Mouse (Mus musculus) left cerebral cortex, adult 9 months (tissue): ENCODE measurements around the gene Ehmt2.
"Not testable (repeated sequence)": the region's sequence is repeated elsewhere in the genome, so short reads cannot be mapped to it uniquely, and the experiment has no call there.

Experiments
- DNase-seq, 2 experiments: peaks; one replicate each; pipeline ENCODE4 v3.0.0; 2022; ENCODE audit warnings: low spot score in 2 of 2

Ehmt2 gene

DNA sequence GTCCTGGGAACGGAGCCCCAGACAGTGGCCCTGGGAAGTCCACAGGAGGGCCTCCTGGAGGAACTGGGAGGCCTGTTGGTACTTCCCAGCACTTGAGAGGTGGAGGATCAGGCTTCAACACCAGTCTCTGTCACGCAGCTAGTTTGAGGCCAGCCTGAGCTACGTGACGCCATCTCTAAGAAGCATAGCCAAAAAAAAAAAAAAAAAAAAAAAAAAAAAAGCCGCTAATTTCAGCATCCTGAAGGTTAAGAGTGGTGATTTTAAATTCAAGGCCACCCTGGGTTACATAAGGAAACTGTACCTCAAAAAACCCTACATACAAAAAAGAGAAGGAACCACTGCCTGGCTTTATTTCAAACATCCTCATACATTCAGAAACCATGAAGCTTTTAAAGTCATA, 26.0 kb downstream of the Ehmt2 start:
- no peak for DNase-seq

DNA sequence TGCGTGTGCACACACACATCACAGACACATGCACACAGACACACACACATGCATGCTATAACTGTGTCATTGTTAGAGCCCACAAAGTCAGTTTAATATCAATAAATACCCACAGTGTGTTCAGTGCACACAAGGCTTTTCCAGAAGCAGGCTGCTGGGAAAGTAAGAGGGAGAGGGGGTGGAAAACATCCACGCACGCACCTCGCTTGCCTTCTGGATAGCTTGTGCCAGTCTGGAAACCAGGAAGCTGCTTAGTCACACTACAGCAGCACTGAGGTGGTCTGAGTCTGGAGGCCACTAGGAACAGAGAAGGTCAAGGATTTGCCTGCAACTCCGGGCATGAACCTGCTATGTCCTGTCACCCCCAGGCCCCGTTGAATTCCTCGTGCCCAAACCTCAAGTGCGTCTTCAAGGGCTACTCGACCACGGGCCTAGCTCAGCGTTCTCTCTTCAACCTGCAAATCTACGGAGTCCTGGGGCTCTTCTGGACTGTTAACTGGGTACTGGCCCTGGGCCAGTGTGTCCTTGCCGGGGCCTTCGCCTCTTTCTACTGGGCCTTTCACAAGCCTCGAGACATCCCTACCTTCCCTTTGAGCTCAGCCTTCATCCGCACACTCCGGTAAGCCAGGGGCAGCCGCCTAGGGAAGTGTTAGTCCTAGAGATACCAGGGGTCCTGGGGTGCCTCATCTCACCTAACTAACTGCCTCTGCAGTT, 29.2 kb downstream of the Ehmt2 start:
- peak in 1 of 2 experiments; percentile 45 for DNase-seq

GRCm38 (mm10) chr17:34928841-34929240, 30.6 kb downstream of the Ehmt2 start:
- DNase-seq = no peak

GRCm38 (mm10) chr17:34931061-34931734, 32.9 kb downstream of the Ehmt2 start, which contains the start of gene Neu1:
Gene Neu1, plus strand, starts transcription at chr17:34931253.
- DNase-seq = peak; percentile 96 to 99

DNA sequence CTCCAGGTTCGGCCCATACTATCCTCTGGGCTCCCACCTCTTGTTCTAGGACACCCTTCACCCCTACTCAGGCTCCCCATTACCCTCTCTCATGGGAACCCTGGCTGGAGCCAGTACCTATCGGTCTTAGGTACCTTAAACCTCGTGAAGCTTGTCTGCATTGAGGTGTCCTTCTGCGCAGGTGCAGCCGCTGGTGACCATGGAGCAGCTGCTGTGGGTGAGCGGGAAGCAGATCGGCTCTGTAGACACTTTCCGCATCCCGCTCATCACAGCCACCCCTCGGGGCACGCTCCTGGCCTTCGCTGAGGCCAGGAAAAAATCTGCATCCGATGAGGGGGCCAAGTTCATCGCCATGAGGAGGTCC, 33.4 kb downstream of the Ehmt2 start:
- DNase-seq = peak in 1 of 2 experiments; percentile 52

- DNase-seq = no peak
These were observed 34.0 kb downstream of the Ehmt2 start for GRCm38 (mm10) chr17:34932287-34932686.

GRCm38 (mm10) chr17:34934031-34934430, 35.8 kb downstream of the Ehmt2 start:
- DNase-seq = peak in 1 of 2 experiments; percentile 15

DNA sequence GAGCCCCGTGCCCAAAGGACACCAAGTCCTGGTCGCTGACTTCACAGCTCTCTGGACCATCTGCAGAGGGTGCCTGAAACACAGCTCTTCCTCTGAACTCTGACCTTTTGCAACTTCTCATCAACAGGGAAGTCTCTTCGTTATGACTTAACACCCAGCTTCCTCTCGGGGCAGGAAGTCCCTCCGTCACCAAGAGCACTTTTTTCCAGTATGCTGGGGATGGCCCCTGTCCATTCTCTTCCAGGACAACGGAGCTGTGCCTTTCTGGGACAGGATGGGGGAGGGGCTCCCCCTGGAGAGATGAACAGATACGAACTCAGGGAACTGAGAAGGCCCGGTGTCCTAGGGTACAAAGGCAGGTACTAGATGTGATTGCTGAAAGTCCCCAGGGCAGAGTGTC, 36.6 kb downstream of the Ehmt2 start:
- DNase-seq = no peak

GRCm38 (mm10) chr17:34937960-34938505, 39.8 kb downstream of the Ehmt2 start:
- DNase-seq = no peak

DNA sequence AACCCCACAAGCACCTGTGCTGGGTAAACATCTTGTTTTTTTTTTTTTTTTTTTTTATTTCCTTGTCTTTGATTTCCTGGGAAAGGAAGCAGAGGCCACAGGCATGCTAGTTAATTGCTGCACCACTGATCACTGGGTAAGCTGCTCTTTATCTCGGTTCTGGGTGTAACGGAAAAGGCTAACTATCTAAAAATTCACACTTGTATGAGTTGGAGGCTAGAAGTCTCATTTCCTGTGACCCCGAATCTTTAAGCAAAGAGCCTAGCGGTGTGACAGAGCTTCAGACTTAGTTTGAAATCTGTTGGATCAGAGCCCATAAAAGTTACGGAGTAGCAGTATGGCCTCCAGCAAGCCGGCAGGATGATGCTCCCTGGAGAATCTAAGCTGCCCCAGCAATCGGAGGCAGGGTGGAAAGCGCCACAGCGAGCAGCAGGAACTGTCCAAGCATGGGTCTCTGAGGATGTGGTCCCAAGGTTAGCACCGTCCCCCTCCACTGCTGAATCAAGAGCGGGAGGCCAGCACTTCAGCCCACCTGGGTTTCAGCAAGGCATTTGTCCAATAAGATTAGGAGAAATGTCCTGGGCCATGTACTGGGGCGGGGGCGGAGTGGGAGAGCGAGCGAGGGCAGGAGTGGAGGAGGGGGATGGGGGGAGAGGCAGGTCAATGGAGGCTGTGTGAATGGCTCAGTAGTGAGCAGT, 43.2 kb downstream of the Ehmt2 start:
- no peak for DNase-seq

GRCm38 (mm10) chr17:34943128-34943815, 45.0 kb downstream of the Ehmt2 start:
- DNase-seq = no peak

GRCm38 (mm10) chr17:34944362-34944761, 46.1 kb downstream of the Ehmt2 start:
- no peak for DNase-seq

DNA sequence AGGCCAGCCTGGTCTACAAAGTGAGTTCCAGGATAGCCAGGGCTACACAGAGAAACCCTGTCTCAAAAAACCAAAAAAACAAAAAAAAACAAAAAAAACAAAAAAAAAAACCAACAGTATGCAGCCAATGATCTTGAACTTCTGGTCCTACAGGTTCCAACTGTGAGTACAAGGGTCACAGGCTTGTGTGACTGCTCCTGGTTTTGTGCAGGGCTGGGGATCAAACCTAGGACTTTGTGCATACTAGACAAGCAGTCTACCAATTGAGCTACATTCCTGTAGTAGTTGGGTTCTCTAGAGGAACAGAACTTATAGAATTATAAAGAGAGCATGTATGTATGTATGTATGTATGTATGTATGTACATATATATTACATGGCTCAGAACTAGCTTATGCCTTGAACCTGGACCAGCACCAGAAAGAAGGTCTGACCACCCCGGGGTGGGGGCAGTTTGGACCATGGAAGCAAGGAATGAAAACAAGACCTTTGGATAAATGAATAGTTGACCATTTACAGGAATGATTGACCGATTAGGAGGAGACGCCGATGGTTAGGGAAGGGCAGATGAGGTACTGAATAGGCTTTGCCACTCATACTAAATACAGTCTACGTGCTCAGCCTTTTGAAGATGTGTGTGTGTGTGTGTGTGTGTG, 48.3 kb downstream of the Ehmt2 start:
- DNase-seq = no peak

DNA sequence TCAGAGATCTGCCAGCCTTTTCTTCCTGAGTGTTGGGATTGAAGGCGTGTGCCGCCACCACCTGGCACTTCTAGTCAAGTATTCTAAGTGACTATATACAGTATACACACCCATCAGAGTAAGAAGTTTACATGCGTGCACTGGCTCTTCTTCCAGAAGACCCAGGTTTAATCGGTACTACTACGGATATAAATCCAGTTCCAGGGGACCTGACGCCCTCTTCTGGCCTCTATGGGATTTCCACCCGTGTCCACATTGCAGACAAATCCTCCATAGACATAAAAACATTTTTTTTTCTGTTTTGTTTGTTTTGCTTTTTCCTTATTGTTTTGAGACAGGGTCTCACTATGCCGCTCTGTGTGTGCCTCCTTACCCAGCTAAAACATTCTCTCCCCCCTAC, 49.3 kb downstream of the Ehmt2 start:
- DNase-seq = no peak

GRCm38 (mm10) chr17:34948721-34949552, 50.7 kb downstream of the Ehmt2 start:
- not testable (repeated sequence) for DNase-seq

- DNase-seq = no peak
These were observed 51.3 kb downstream of the Ehmt2 start for GRCm38 (mm10) chr17:34949553-34949969.

DNA sequence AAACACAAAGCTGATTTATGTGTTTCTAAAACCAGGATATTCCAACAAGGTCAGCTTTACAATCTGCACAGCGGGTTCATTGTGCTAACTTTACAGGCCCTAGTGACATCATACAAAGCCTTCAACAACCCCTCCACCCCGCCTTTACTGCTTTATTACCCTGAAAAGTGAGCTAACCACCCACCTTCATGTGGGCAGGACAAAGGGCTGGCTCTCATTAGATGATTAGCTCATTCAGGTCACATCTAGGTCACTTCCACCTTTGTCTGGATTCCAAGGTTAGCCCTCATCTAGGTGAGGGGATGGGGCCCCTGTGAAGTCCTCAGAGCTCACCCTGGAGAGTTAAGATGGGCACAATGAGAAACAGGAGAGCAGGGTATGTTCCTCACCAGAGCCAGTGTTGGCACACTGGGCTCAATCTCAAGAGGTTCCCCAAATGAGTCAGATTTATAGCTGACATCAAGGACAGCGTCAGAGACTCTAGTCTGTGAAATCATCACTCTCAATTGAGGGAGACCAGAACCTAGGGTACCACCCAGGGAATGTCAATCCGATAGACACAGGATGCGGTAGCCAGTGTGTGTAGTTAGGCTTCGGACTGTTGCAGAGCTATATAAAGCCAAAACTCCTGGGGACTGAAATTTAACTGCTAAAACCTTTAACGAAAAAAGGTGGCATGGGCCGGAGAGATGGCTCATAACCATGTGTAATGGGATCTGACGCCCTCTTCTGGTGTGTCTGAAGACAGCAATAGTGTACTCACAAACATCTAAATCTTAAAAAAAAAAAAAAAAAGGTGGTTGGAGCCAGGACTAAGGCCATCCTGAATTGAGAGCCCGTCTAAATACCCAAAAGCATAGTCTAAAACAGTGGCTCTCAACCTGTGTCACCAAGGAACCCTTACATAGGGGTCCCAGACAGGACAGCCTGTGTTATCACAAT, 52.5 kb downstream of the Ehmt2 start:
- DNase-seq = no peak

- DNase-seq = peak in 1 of 2 experiments; percentile 50
These were observed 53.5 kb downstream of the Ehmt2 start for GRCm38 (mm10) chr17:34951636-34952377.
